Mouse (Mus musculus) adrenal gland, postnatal 14 days (tissue): ENCODE data around the gene Pmf1. TPM values are rescaled to one million over a fixed set of nuclear protein-coding genes. Genes with fewer than 3 reads are reported as not detected.
"Not testable (repeated sequence)": the region's sequence is repeated elsewhere in the genome, so short reads cannot be mapped to it uniquely, and the experiment has no call there.

Source experiments
- DNase-seq: peaks from one replicate; pipeline ENCODE4 v3.0.0; 2021; ENCODE audit warnings: mixed read lengths
- total RNA-seq: library from RNA; stranded (reverse); gene quantifications from 2 replicates; pipeline ENCODE4 v1.2.3, GENCODE M21; 2021

Gene Pmf1
- total RNA-seq, 1 experiment from 2014 or later: 58.2 TPM

- no peak for DNase-seq
Observed at GRCm38 (mm10) chr3:88439582-88439981, 29.5 kb upstream of the Pmf1 start.

- no peak for DNase-seq
Observed at GRCm38 (mm10) chr3:88437454-88437853, 27.3 kb upstream of the Pmf1 start.

GRCm38 (mm10) chr3:88436395-88437201, 26.5 kb upstream of the Pmf1 start:
- peak; percentile 84 for DNase-seq

- DNase-seq: no peak
Observed at GRCm38 (mm10) chr3:88435515-88435914, 25.4 kb upstream of the Pmf1 start.

GRCm38 (mm10) chr3:88428639-88429038, 18.5 kb upstream of the Pmf1 start:
- not testable (repeated sequence) for DNase-seq

- peak; percentile 42 for DNase-seq
Observed at GRCm38 (mm10) chr3:88427342-88427905, 17.3 kb upstream of the Pmf1 start.

- DNase-seq: no peak
Observed at GRCm38 (mm10) chr3:88425708-88426420, 15.7 kb upstream of the Pmf1 start.

GRCm38 (mm10) chr3:88425330-88425689, 15.2 kb upstream of the Pmf1 start:
- no peak for DNase-seq

GRCm38 (mm10) chr3:88424605-88425329, 14.6 kb upstream of the Pmf1 start, which contains the start of gene Slc25a44:
TSS of gene Slc25a44 (minus strand) at chr3:88425139.
- peak; percentile 96 for DNase-seq

GRCm38 (mm10) chr3:88422020-88422720, 12.0 kb upstream of the Pmf1 start:
- no peak for DNase-seq

GRCm38 (mm10) chr3:88420771-88421170, 10.6 kb upstream of the Pmf1 start:
- no peak for DNase-seq

GRCm38 (mm10) chr3:88418016-88418415, 7.9 kb upstream of the Pmf1 start:
- peak; percentile 61 for DNase-seq

GRCm38 (mm10) chr3:88415668-88416067, 5.5 kb upstream of the Pmf1 start:
- no peak for DNase-seq

- DNase-seq: no peak
Observed at GRCm38 (mm10) chr3:88412636-88413035, 2.5 kb upstream of the Pmf1 start.

- peak; percentile 73 for DNase-seq
Observed at GRCm38 (mm10) chr3:88411681-88412080, 1.6 kb upstream of the Pmf1 start.

GRCm38 (mm10) chr3:88410645-88411031, 507 bp upstream of the Pmf1 start:
- DNase-seq: peak; percentile 64

GRCm38 (mm10) chr3:88408953-88409352, 1.2 kb downstream of the Pmf1 start:
- peak; percentile 51 for DNase-seq

- no peak for DNase-seq
Observed at GRCm38 (mm10) chr3:88407529-88407928, 2.6 kb downstream of the Pmf1 start.

- peak; percentile 77 for DNase-seq
Observed at GRCm38 (mm10) chr3:88407090-88407489, 3.0 kb downstream of the Pmf1 start.

GRCm38 (mm10) chr3:88403522-88404230, 6.5 kb downstream of the Pmf1 start:
- DNase-seq: no peak

GRCm38 (mm10) chr3:88398666-88399065, 11.5 kb downstream of the Pmf1 start:
- DNase-seq: no peak
